Mouse (Mus musculus) brain, embryonic 14.5 days (tissue): ENCODE results near the gene Lhfpl2.

Experiments
- CTCF ChIP-seq: fragments of 200-500 bp; IDR thresholded peaks from 2 replicates; pipeline ENCODE4 v1.5.1; 2012; ENCODE audit warnings: inconsistent platforms, mild to moderate bottlenecking, moderate library complexity, borderline replicate concordance; ENCODE audit not compliant: insufficient read depth, insufficient read length; ENCODE audit errors: extremely low read depth
- POLR2A ChIP-seq: fragments of 200-500 bp; IDR thresholded peaks from 2 replicates; pipeline ENCODE4 v1.6.1; 2012; ENCODE audit warnings: mild to moderate bottlenecking, inconsistent platforms, borderline replicate concordance; ENCODE audit not compliant: poor library complexity, insufficient read depth, insufficient read length, severe bottlenecking; ENCODE audit errors: extremely low read depth

- TF ChIP-seq CTCF, result no peak
- TF ChIP-seq POLR2A, result no peak
Measured at GRCm38 (mm10) chr13:94152836-94153235, 95.2 kb downstream of the Lhfpl2 start.
